Mouse (Mus musculus) C2C12 (cell line): ENCODE data around the gene Gm10487. TPM values are rescaled to one million over a fixed set of nuclear protein-coding genes. Genes with fewer than 3 reads are reported as not detected.
"Not testable (repeated sequence)": the region's sequence is repeated elsewhere in the genome, so short reads cannot be mapped to it uniquely, and the experiment has no call there.

Experiments used
- H3K27me3 ChIP-seq: one replicate; pipeline ENCODE4 v1.6.1; 2011; ENCODE audit not compliant: control insufficient read depth, insufficient read depth, insufficient read length
- H3K36me3 ChIP-seq: one replicate; pipeline ENCODE4 v1.6.1; 2011; ENCODE audit not compliant: control insufficient read depth, insufficient read depth
- H3K4me3 ChIP-seq: one replicate; pipeline ENCODE4 v1.5.1; 2011; ENCODE audit warnings: mild to moderate bottlenecking, control low read depth; ENCODE audit not compliant: poor library complexity, insufficient read depth, severe bottlenecking
- H3K79me2 ChIP-seq: one replicate; pipeline ENCODE4 v1.6.1; 2011; ENCODE audit not compliant: control insufficient read depth, insufficient read depth
- H3K79me3 ChIP-seq: one replicate; pipeline ENCODE4 v1.6.1; 2011; ENCODE audit warnings: low read depth, control low read depth
- H3ac ChIP-seq: one replicate; pipeline ENCODE3; 2011; ENCODE audit warnings: low read depth; ENCODE audit not compliant: control insufficient read depth, insufficient read length
- long read RNA-seq, 2 experiments: library from polyadenylated mRNA; unstranded; transcript quantifications; one replicate each; pipeline ENCODE4 v2.0.0; 2019 to 2020
- polyA plus RNA-seq: library from polyadenylated mRNA; unstranded; fragments of >200 nt; fragmentation: generic; extraction: Trizol; gene quantifications from one replicate; pipeline ENCODE4 v1.2.1, GENCODE M21; 2012; ENCODE audit warnings: missing spikeins

Gene Gm10487
- not detected for polyA plus RNA-seq
- long read RNA-seq, experiment 1: 0 reads
- long read RNA-seq, experiment 2: 0 reads

GRCm38 (mm10) chrX:30843369-30843768, at the start of gene Gm10487:
Gene Gm10487 (minus strand): TSS chrX:30843469.
- H3K27me3 ChIP-seq, H3ac ChIP-seq, H3K4me3 ChIP-seq, H3K79me3 ChIP-seq, H3K36me3 ChIP-seq, H3K79me2 ChIP-seq: not testable (repeated sequence)
